Mouse (Mus musculus) ES-E14 (cell line): ENCODE data around the gene Cep63.

ENCODE experiments used
- HCFC1 ChIP-seq: IDR thresholded peaks from 2 replicates; pipeline ENCODE4 v1.6.1; 2012; ENCODE audit warnings: low read length, inconsistent platforms, borderline replicate concordance; ENCODE audit not compliant: insufficient read depth
- ZNF384 ChIP-seq: IDR thresholded peaks from 2 replicates; pipeline ENCODE4 v1.6.1; 2012; ENCODE audit warnings: low read depth, low read length, inconsistent platforms

DNA sequence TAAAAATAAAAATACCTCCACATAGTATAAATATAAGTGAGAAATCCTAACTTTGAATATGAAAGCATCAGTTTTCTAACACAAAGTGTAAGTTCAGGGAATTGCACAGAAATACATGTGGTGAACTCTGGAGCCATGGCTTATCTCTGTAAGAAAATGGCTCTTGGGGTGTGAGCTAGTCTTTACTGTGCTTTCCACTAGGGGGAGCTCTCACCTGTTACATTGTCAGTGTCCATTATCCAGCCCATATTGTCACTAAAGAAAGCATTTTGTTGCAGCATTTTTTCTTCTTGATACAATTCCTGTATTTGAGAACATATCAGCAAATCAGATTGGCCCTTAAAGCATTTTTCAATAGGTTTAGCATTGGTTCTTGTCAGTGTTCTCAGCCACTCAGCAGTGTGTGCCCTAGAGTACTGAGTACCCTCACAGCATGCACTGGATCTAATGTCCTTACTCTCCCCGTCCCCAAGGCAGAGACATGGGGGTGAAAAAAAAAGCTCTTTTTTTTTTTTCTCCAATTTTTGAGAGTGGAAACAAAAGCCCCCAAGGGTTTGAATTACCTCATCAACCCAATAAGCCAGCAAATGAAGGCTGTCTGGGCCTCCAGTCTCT is 6.7 kb upstream of the Cep63 start:
- TF ChIP-seq HCFC1, result no peak
- TF ChIP-seq ZNF384, result no peak
